Mouse (Mus musculus) adrenal gland (tissue): Measurements from ENCODE around the gene Edaradd.

Experiments
- intact Hi-C: fragments of 180-260 bp; cut with DNase I; formaldehyde crosslinking; loops from one replicate; pipeline ENCODE4 v1.15.1; 2025

Edaradd gene

DNA sequence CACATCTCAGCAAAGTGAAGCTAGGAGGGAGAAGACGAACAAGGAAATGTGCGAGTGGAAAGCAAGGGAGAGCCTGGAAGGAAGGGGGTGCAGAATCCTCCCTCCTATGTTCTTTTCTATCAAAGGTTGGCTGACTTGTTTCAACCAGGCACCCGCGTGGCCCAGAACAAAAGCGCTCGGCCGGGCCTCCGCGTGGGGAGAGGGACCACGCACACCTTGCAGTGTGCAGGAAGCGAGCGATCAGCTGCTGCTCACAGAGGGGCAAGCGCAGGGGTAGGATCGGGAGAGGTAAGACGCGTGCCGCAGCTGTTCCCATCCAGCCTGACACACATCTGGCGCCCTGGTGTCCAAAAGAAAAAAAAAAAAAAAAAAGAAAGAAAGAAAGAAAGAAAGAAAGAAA lies 867 bp downstream of the Edaradd start:
- intact Hi-C loops, result no loop called here

DNA sequence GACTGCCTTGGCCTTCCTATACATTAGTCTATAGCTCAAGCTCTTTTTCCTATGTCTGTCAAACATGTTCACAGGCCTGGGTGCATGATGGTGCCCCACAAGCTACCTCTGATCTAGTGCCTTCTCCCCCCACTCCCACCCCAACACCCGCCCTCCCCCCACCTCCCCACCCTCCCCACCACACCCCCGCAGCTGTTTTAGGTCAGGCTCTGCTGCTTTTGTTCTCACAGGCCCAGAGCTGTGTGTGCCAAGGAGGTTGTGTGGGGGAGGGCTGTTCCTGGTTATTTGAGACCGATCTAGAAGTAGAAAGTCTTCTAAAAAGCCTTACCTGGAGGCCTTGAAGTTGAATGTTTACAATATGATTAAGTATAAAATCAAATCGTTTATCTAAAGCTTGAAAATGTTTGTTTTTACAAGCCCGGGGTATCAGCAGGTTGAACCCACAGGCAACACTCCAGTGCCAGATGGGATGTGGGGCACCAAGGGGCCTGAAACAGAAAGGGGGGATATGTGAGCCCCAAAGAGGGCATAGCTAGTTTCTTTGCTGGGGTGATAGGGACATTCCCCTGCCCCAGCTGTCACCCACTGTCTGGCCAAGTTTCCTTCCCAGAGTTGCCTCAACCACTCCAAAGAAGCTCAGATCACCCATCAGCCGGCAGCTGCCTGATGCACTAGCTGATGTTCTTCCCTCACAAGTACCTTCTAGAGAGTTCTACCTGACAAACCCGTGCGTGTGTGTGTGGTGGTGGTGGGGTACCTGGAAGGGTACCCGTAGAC lies 8.9 kb downstream of the Edaradd start:
- intact Hi-C loops, result no loop called here

DNA sequence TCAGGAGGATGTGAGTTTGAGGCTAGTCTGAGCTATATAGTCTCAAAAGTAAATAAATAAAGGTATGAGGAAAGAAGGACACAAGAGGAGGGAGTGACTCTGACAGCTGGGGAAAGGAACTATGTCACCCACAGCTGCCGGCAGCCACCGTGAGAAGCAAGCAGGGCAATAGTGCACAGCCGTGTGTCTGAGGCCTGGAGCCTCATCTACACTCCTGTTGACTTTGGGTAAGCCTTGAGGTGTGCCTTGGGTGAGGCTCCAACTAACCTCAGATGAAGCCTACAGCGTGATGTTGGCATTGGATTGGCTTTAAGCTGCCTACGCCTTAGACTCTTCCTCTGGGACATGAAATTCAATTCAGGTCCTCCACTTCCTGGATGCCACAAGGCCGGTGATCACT lies 10.2 kb downstream of the Edaradd start:
- intact Hi-C loops, result no loop called here

DNA sequence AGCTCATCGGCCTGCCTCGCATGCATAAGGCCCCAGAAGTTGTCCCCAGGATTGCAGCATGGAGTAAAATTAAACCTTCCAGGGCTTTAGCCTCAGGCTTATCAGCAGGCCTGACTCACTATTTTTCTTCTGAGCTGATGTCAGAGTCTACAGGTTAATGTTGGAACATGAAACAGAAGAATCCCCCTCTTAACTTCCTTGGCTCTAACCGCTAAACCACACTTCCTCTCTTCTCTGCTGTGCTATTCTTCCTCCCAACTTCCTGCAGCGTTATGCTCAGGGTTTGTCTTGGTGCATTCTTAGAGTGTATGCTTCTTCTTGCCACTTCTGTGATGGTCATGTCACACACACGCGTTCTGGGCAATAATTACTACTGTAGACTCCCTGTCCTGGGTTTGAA lies 12.8 kb downstream of the Edaradd start:
- intact Hi-C loops, result no loop called here

DNA sequence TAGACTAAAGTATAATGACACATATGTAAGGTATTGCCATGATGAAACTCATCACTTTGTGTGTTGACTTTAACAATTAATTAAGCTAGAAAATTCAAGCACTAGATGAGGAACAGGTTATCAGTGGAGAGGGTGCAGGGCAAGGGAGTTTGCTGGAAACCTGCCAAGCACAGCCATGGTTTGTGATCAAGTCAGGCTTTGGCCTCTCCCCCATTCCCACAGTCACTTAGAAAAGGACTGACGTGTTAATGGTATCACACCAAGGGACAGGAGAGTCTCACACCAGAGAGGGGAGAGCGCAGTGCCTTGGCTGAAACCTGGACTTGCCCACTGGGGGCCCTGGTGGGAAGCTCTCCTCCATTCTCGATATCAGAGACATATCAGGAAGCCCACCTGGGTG lies 14.9 kb downstream of the Edaradd start:
- intact Hi-C loops, result no loop called here

DNA sequence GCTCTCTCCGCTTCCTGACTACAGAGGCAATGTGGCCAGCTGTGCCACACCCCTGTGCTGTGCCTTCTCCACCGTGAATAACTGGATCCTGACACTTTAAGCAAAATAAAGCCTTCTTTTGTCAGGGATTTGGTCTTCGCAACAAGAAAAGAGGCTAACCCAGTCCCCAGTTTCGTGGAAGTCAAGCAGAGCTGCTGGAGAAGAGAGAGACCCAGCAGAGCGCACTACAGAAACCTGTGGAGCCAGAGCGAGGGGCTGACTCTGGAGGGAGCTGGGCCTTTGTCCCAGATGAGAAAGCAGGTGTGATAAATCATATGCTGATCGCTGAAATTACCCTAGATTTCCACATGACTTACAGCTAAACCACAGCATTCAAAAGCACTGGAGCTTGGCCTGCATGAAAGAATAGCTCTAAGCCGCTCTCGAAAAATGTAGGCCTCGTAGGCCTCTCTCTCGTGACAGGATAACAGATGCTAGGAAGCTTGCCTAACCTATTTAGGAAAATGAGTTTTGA lies 16.9 kb downstream of the Edaradd start:
- intact Hi-C loops, result no loop called here

DNA sequence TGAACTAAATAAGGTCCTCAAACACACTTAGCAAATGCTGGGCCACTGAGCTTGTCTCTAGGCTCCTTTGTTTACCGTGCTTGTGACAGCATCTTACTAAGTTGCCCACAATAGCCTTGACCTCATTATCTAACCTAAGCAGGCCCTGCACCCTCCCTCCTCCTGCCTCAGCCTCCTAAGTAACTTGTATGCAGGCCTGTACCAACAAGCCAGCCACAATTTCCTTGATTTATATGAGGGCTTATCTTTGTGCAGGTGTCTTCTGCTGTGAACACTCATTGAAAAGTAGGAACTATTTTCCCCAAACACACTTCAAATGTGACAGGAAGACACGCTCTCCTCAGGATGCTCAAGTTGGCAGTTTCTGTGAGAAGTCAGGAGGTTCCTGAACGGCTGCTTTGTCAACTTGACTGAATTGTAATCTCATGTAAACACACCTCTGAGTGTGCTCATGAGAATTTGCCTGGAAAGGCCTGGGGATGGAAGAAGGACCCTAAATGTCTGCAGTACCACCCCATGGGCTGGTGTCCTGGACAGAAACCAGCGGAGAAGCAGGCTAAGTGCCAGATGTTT lies 17.5 kb downstream of the Edaradd start:
- intact Hi-C loops, result no loop called here

DNA sequence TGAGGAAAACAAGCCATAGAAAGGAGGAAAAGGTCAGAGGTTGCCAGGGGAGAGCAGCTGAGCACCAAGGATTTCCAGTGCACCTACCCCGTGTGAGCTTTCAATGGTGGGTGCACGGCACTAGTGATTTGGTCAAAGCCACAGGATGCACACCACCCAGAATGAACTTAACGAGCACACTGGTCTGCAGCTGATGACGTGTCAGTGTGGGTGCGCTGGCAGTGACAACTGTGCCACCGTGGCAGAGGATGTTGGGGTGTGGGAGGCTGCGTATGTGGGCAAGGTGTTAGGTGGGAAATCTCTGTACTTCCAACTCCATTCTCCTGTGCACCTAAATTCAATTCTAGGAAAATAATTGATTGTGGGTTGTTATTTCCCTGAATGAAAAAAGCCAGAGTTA lies 21.1 kb downstream of the Edaradd start:
- intact Hi-C loops, result no loop called here

DNA sequence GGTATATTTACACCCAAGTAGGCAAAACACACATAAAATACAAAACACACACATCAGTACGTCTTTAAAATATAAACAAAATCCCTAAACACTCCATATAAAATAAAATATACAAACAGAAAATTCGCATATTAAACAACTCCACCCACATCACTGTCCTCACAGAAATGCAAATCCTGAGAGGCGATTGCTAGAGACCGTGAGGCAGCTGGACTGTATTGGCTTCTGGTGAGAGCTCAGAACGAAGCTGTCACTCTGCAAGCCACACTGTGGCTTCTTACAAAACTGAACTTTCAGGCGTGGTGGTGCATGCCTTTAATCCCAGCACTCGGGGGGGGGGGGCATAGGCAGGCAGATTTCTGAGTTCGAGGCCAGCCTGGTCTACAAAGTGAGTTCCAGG lies 22.4 kb downstream of the Edaradd start:
- intact Hi-C loops, result no loop called here

DNA sequence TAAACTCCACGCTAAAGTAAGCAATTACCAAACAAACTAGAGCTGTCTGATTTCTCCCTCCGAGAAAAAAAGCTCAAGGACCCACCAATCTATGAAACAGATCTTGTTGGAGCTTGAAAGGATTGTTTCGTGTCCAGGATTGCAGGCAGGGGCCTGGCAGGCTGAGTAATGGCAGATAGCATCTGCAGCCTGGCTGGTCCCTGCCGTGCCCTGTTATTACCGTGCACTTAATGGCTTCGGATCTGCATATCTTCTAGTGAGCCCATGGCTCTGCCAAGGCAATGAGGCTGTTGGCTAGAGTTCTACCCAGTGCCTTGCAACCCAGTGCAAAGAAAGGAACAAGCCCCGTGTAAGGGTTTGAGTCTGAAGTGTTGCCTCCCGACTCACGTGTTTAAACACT lies 25.5 kb downstream of the Edaradd start:
- intact Hi-C loops, result no loop called here

DNA sequence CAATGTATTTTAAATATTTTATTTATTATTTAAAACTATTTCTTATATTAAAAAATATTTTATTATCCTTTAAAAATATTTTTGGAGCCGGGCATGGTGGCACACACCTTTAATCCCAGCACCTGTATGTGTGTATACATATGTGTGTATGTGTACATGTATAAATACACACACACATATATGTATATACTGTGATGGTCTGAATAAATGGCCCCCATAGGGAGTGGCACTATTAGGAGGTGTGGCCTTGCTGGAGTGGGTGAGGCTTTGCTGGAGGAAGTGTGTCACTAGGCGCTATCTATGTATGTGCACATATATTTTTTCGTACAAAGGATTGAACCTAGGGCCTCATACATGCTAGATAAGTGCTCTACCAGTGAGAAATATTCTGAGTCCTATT lies 27.7 kb downstream of the Edaradd start:
- intact Hi-C loops, result no loop called here

DNA sequence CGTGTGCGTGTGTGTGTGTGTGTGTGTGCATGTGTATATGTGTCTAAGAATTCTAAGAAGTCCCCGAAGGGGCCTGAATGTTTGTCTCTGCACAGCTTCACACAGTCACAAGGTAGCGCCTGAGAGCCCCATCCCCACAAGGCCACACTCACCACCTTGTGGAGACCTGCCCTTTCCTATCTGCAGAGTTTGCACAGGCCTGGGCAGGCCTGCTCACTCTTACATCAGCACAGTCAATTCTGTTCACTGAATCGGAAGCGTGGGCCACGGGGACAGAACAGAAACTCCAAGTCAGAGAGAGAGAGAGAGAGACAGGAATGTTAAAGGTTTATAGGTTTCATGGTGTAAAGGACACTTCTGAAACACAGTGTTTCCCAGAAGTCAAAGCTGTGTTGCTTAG lies 34.6 kb downstream of the Edaradd start:
- intact Hi-C loops, result no loop called here

DNA sequence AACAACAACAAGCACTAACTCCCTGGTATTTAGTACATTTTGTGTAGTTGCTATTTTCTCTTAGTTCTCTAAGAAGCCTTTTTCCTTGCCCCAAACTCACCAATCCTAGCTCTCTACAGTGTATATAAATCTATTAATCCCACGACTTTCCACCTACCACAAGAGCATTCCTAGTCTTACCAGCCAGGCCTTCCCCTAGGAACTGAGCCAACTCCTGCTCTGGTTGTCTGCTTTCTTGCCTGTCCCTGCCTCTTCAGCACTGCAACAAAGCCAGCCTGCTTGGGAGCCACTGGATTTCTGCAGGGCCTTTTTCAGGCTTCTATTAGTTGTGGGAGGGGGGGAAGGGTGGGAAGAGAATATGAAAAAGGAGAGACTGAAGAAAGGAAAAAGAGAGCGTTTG lies 35.0 kb downstream of the Edaradd start:
- intact Hi-C loops, result no loop called here

DNA sequence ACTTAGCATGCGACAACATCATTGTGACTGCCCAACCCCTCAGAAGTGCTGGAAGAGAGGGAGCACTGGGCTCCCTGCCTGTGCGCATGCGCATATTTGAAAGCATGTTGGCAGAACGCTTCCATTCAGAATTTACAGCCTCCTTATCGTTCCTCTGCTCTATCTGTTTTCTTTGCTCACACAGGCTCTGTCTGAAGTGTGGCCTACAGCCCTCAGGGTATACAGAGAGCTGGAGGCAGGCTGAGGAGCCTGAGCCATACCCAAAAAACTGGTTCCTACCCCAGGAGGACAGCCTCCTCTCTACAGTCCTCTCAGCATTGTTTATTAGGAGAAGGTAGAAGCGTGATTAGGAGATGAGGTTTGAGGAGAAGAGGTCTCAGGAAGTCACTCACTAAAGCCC lies 40.4 kb downstream of the Edaradd start:
- intact Hi-C loops, result loop anchor here (10.0 kb wide), 2 partner anchors 875 to 935 kb away; no protein-coding TSS in a partner anchor

DNA sequence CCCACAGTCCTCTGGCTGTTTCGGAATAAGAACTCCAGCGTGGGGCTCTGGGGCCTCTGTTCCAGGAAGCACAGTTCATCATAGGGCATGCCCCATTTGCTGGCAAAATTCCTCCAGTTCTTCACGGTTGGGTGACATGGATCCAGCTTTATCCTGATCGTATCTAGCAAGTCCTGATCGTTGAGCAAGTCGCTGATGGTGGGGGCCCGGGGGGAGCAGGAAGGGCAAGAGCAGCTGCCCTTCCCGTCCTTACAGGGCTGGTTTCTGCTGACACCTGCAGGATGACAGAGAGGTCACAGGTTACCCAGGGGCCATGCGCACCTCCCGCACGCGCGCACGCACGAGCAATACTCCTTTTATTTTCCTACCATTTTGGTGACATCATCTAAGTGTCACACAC lies 41.9 kb downstream of the Edaradd start:
- intact Hi-C loops, result loop anchor here (10.0 kb wide), 2 partner anchors 876 to 936 kb away; no protein-coding TSS in a partner anchor

DNA sequence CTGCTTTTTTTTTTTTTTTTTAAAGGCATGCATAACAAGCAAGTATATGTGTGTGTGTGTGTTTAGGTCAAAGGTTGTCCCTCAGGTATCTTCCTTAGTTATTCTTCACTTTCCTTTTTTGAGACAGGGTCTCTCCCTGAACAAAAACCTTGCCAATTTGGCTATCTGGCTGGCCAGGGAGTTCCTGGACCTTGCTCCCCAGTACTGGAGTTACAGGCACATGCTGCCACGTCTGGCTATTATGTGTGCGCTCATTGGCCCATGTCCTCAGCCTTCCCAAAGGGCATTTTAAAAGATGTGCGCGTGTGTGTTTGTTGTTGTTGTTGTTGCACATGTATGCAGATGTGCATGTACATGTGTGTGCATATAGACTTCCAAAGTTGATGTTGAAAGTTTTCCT lies 43.4 kb downstream of the Edaradd start:
- intact Hi-C loops, result loop anchor here (10.0 kb wide), 2 partner anchors 878 to 938 kb away; no protein-coding TSS in a partner anchor

DNA sequence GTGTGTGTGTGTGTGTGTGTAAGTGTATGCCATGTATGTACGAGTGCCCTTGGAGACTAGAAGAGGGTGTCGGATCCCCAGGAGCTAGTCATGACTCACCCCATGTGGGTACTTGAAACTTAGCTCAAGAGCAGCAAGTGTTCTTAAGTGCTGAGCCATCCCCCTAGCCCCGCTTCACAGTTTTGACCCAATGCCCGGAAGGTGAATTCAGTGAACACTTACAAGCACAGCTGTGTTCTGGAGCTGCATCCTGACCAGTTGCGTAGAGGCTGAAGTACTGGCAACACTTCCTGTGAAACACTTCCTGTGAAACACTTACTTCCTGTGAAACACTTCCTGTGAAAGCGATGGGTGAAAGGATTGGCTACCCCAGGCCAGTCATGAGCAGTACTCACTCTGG lies 45.0 kb downstream of the Edaradd start:
- intact Hi-C loops, result loop anchor here (10.0 kb wide), 2 partner anchors 880 to 940 kb away; no protein-coding TSS in a partner anchor

DNA sequence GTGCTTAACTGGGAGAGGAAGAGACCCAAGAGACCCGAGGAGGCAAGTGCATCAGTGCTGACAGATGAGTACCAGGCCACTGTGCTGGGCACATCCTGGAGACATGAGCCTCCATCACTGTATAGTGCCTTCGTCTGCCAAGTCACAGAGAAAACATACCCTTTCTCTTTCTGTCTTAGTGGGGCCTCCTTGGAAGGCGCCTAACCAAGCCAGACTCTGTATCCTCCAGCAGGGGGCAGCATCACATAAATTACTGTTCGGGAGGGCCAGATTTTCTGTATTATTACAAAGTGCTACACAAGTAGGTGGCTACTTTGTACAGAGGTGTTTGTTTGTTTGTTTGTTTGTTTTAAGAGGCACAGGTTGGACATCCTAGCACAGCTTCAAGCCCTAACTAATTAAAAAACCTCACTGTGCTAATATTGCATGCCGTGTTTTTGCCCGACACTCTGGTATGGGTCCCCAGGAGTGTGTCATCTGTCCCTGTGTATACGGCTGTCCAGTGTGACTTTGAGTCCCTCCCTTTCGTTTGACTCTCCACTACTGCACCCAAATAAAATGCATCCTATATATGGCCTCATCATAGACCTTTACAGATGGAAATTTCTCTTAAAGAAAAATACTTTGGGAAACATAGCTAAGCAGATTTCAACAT lies 46.4 kb downstream of the Edaradd start:
- intact Hi-C loops, result loop anchor here (1.0 to 10.0 kb wide), 5 partner anchors 64 to 941 kb away; no protein-coding TSS in a partner anchor

DNA sequence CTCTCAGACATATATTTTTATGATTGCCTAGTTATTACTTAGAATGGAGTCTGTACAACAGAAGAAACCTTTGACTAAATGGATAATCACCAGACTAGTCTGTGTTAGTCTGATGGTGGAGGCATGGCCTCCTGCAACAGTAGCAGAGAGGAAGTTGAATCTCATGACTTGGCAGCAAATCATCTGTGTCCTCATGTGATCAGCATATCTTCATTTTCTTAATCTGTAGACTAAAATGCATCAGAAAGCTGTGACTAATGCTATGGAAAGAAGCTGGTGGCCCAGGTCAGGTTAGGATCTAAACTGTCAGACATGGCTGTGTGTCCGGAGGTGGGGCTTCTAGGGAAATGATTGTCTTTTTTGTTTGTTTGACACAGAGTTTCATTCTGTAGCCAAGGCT lies 51.8 kb downstream of the Edaradd start:
- intact Hi-C loops, result no loop called here

DNA sequence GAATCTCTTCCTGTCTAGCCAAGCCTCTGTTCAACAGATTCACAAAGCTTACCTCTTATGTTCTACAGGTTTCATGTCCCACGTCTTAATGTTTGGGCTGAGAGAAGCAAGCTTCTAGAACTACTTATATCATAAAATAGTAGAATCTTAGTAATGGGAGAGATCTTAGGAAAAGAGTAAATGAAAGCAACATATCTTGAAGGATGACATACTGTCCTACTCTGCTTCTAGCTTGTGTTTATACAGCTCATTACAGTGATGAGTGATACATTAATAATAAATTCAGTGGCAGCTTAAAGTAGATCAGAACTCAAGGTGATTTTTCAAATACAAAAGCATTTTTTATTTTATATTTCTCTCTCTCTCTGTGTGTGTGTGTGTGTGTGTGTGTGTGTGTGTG lies 55.4 kb downstream of the Edaradd start, which contains the start of gene Lgals8:
Lgals8 (minus strand) TSS at position 101 of the 400 bp plus-strand sequence.
- intact Hi-C loops, result loop anchor here (5.0 kb wide), 1 partner anchor 68 kb away; the partner anchor contains the start of gene Heatr1

DNA sequence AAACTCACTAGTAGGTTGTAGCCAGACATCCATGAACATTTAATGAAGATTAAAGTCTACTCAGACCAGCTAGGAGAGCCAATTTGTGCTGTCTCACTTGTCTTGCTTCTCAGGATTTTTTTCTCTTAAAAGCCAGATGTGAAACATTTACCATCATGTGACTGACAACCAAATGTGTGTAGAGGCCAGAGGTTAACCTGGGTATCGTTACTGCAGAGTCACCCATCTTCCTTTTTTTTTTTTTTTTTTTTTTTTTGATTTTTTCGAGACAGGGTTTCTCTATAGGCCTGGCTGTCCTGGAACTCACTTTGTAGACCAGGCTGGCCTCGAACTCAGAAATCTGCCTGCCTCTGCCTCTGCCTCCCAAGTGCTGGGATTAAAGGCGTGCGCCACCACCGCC lies 56.1 kb downstream of the Edaradd start:
- intact Hi-C loops, result loop anchor here (5.0 kb wide), 1 partner anchor 67 kb away; the partner anchor contains the start of gene Heatr1

DNA sequence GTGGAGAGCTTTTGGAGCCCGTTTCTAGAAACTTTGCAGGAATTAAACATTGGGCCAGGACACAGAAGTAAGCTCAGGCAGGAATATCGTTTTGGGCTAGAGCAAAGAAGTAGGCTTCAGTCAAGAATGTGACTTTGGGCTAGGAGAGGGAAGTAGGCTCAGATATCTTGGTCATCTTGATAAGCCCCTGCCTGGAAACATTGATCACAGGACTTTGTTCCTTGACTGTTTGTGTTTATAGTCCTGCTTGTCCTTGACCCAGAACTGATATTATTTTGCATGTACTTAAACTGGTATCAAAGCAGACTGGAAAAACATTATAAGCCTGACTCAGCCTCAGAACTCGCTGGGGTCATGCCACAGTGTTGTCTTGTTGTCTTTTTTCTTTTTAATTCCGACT lies 57.6 kb downstream of the Edaradd start:
- intact Hi-C loops, result loop anchor here (5.0 kb wide), 1 partner anchor 65 kb away; the partner anchor contains the start of gene Heatr1
